Mouse (Mus musculus) kidney, adult 2 months (tissue): ENCODE measurements around the gene Mast4.

Experiments
- CTCF ChIP-seq: fragments of 200-500 bp; conservative IDR thresholded peaks from 2 replicates; pipeline ENCODE4 v1.5.1; 2011; ENCODE audit warnings: low read depth, mild to moderate bottlenecking, control low read depth, low read length, moderate library complexity, mixed read lengths; ENCODE audit not compliant: insufficient read depth, insufficient read length
- POLR2A ChIP-seq: fragments of 200-500 bp; IDR thresholded peaks from one replicate; pipeline ENCODE4 v1.6.1; 2011; ENCODE audit warnings: low read depth, low read length, control low read depth

DNA sequence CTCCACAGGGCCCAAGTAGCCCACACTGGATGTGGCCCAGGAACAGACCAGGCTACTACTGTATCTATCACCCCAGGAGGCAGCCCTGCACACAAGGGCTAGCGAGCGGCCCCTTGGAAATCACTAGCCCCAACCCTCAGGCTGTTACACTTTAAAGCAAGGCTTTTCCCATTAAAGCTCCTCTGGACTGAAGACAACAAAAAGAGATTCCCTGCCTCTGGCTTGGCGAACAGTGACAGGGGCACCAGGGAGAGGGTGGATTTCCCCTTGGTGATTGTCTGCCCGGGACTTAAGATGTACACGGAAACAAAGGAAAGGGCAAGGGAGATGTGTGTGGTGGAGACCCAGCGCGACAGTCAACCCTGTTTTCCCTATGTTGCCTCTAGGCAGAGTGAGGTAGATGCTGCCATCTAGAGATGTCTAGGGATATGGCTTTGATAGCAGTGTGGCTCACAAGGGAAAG, 213.6 kb downstream of the Mast4 start:
- no peak; the same call in 1 of the 2 replicates for TF ChIP-seq CTCF
- TF ChIP-seq POLR2A: no peak
